Mouse (Mus musculus) layer of hippocampus, adult 2 months (tissue): ENCODE data around the gene Cdc37. TPM values are rescaled to one million over a fixed set of nuclear protein-coding genes. Genes with fewer than 3 reads are reported as not detected.
A peak's percentile ranks its signal among the peaks of the same experiment; 100 is the strongest.

Experiments
- DNase-seq, 2 experiments: peaks; one replicate each; pipeline ENCODE4 v3.0.0; 2022; ENCODE audit warnings: low spot score in 2 of 2
- H3K27ac ChIP-seq: fragments of 200-600 bp; 2 replicates; pipeline ENCODE4 v1.8.1; 2022
- H3K4me3 ChIP-seq: fragments of 200-600 bp; 2 replicates; pipeline ENCODE4 v1.8.1; 2022; ENCODE audit warnings: mild to moderate bottlenecking
- CTCF ChIP-seq: fragments of 200-600 bp; conservative IDR thresholded peaks from 2 replicates; pipeline ENCODE4 v1.8.1; 2022; ENCODE audit warnings: antibody characterized with exemption, mild to moderate bottlenecking, moderate library complexity
- total RNA-seq, 2 experiments: library from RNA; stranded (reverse); gene quantifications; 2 replicates each; pipeline ENCODE4 v1.2.3; 2021

The Cdc37 gene
- total RNA-seq, 2 experiments from 2014 or later = 144 to 150 TPM

DNA sequence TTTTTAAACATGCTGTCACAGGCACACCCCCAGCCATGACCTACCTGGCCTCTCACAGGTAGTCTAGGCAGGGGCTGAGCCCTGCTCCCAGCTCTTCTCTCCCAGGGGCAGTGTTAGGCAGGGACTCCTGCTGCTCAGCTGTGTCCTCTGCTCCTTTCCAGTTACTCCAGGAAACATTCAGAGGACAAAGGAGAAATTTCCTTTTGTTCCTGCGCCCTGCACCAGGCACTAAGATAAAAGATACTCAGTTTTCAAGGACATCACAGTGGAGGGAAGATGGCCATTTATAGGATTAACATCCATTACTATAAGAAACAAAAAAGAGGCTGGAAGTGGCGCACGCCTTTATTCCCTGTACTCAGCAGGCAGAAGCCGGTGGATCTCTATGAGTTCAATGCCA is 53.8 kb downstream of the Cdc37 start:
- TF ChIP-seq CTCF = no peak
- H3K27ac ChIP-seq = peak overlapping the region; percentile 88; the same call in 1 of the 2 replicates
- DNase-seq = no peak
- no peak overlapping the region for H3K4me3 ChIP-seq

- Histone ChIP-seq H3K4me3 (no peak overlapping the region), H3K27ac (no peak overlapping the region)
- DNase-seq = no peak
- TF ChIP-seq CTCF = no peak
Observed at GRCm38 (mm10) chr9:21093423-21093822, 56.4 kb downstream of the Cdc37 start.

DNA sequence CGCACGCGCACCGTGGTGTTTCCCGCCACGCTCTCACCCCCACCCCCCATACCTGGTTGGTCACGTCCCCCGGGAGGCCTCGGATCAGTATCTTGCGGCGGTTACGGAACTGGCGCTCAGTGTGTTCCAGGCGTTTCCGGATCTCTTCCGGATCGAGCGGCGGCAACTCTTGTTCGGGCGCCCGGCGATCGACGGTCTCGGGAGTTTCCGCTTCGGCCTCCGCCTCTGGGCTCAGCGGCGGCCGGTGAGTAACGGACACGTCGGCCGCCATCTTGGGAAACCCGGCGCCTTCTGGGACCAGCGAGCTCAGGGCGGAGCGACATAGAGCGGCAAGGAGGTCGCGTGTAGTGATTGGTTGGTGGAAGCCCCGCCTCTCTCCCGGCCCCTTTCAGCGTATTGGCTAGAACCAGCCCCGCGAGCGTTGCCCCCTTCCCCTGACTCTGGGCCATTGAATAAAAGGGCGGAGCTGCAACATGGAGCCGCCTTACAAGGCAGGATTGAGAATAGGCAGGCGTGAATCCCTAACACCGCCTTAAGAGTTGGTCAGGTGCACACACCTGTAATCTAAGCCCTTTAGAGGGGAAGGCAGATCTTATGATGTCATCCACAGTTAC is 58.0 kb downstream of the Cdc37 start, which contains the start of the genes Gm38431 and Raver1:
Gene Gm38431 (minus strand): TSS at position 291 of the 614 bp plus-strand sequence.
Gene Raver1 (minus strand): TSS at position 302 of the 614 bp plus-strand sequence.
- H3K27ac ChIP-seq = peak within 1 kb of the TSS; percentile 85
- DNase-seq = peak; percentile 96 to 99
- TF ChIP-seq CTCF = no peak
- H3K4me3 ChIP-seq = peak within 1 kb of the TSS; percentile 86

- Histone ChIP-seq H3K4me3 (peak overlapping the region; percentile 86), H3K27ac (peak overlapping the region; percentile 85)
- no peak for DNase-seq
- TF ChIP-seq CTCF = no peak
Observed at GRCm38 (mm10) chr9:21090972-21091706, 58.6 kb downstream of the Cdc37 start.

DNA sequence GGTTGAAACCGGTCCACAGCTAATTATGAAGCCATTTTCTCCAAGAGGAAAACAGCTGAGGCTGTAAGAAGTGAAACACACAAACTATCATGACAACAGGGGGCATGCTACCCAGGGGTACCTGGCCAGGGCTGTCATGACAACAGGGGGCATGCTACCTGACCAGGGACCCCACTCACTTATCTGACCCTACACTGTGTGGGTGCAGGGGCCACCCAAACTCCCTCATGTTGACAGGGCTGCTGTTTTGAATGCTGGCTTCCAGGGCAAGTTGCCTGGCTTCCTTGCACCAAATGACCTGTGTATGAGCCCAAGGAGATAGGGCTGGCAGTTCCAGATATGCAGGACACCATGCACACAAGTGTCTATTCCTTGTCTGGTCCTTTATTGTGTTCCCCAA is 59.2 kb downstream of the Cdc37 start:
- DNase-seq = no peak
- H3K4me3 ChIP-seq = peak overlapping the region; percentile 86
- peak overlapping the region; percentile 85 for H3K27ac ChIP-seq
- TF ChIP-seq CTCF = no peak

DNA sequence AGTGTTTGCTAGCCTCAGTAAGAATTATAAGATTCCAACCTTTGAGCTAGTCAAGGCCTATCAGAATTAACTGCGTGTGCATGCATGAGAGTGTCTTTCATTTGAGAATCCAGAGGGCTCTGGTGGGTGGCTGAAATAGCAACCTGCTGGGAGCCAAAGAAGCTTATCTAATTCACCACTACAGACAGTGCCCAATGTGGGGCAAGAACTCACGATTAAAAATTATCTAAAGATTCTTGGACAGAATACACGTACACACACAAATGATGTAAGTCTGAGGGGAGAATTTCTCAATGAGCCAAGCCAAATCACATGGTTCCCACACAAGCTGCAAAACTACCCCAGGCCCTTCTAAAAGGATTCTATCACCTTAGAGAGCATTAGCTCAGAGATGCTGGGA is 66.5 kb downstream of the Cdc37 start:
- H3K27ac ChIP-seq = peak overlapping the region; percentile 8; the same call in 1 of the 2 replicates
- no peak for TF ChIP-seq CTCF
- no peak for DNase-seq

More for the DNA sequence above, 66.5 kb downstream of the Cdc37 start:
- no peak overlapping the region for H3K4me3 ChIP-seq

Other genes with a start within 250 kb of the Cdc37 start
- 10 to 100 TPM; 34.5 to 36.2 TPM for gene Dnmt1, start 190.1 kb downstream of the Cdc37 start, total RNA-seq
- gene S1pr2, start 173.2 kb downstream of the Cdc37 start, total RNA-seq = 1 to 10 TPM; 1.1 to 1.6 TPM
- gene Mrpl4, start 147.2 kb downstream of the Cdc37 start, total RNA-seq = 10 to 100 TPM; 63.8 to 64.6 TPM
- gene Icam1, start 134.0 kb downstream of the Cdc37 start, total RNA-seq = 1 to 10 TPM; 2.6 to 2.8 TPM
- under 1 TPM; 0.83 to 0.84 TPM for gene Icam4, start 120.6 kb downstream of the Cdc37 start, total RNA-seq
- 100 to 1,000 TPM; 363 to 382 TPM for gene Icam5, start 117.9 kb downstream of the Cdc37 start, total RNA-seq
- gene Zglp1, start 82.9 kb downstream of the Cdc37 start, total RNA-seq = under 1 TPM in 1 of 2 experiments, not detected in 1; 0.71 TPM
- 1 to 10 TPM in 1 of 2 experiments, under 1 TPM in 1; 0.74 to 2.7 TPM for gene Gm49373, start 76.9 kb downstream of the Cdc37 start, total RNA-seq
- 10 to 100 TPM; 61.1 to 62.0 TPM for gene Fdx1l, start 76.4 kb downstream of the Cdc37 start, total RNA-seq
- gene Gm38431, start 58.0 kb downstream of the Cdc37 start, total RNA-seq = 1 to 10 TPM; 2.9 to 3.8 TPM
- 10 to 100 TPM; 34.5 to 36.5 TPM for gene Raver1, start 58.0 kb downstream of the Cdc37 start, total RNA-seq
- 10 to 100 TPM; 16.8 to 21.5 TPM for gene Tyk2, start 18.7 kb downstream of the Cdc37 start, total RNA-seq
- 10 to 100 TPM; 86.6 to 89.3 TPM for gene Pde4a, start 15.7 kb upstream of the Cdc37 start, total RNA-seq
- 10 to 100 TPM; 56.7 to 60.6 TPM for gene Keap1, start 89.4 kb upstream of the Cdc37 start, total RNA-seq
- 10 to 100 TPM; 10.6 to 10.9 TPM for gene S1pr5, start 98.5 kb upstream of the Cdc37 start, total RNA-seq
- 10 to 100 TPM; 39.8 to 40.2 TPM for gene Atg4d, start 115.3 kb upstream of the Cdc37 start, total RNA-seq
- gene Kri1, start 138.0 kb upstream of the Cdc37 start, total RNA-seq = 10 to 100 TPM; 45.1 to 46.6 TPM
- 10 to 100 TPM; 53.7 to 54.4 TPM for gene Cdkn2d, start 141.4 kb upstream of the Cdc37 start, total RNA-seq
- gene Ap1m2, start 162.4 kb upstream of the Cdc37 start, total RNA-seq = under 1 TPM; 0.41 to 0.76 TPM
- gene Slc44a2, start 170.7 kb upstream of the Cdc37 start, total RNA-seq = 10 to 100 TPM; 50.7 to 52.6 TPM
- 100 to 1,000 TPM; 106 to 108 TPM for gene Ilf3, start 217.9 kb upstream of the Cdc37 start, total RNA-seq